Mouse (Mus musculus) ES-Bruce4 (cell line): ENCODE results near the gene Bcl11a.

ENCODE experiments used
- CTCF ChIP-seq: IDR thresholded peaks from one replicate; pipeline ENCODE4 v1.8.1; 2011; ENCODE audit warnings: low read depth, low read length
- EP300 ChIP-seq: IDR thresholded peaks from 2 replicates; pipeline ENCODE4 v1.6.1; 2011; ENCODE audit warnings: low read depth, low read length; ENCODE audit not compliant: insufficient read depth

DNA sequence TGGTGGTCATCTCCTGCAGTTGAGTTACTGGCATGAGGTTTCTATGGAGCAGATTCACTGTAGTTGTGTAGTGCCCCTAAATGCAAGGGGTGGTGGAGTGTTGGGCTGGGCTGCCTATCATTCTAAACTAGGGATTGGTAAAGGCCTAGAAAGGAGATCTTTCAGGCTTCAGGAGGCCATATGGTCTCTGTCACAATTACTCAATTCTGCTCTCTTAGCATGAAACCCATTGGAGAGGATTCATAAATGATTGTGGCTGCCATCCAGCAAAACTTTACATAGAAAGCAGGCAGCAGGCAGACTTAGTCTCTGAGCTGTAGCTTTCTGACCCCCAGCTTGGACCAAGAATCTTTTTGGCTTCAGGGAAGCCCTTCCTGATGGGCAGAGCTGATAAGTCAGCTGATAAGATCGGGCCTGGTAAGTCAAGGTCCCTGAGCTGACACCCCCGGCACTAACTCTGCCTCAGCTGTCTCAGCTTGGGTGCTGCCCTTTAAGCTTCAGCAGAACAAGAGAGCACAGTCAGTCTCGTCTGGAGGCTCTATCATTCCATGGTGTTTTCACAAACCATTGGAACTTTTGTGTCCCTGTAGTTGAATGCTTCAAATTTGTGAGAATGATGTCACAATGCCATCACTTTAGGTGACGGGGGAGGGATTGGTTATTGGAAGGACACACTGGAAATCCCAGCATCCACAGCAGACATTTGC is 143.9 kb downstream of the Bcl11a start:
- TF ChIP-seq CTCF (no peak), EP300 (no peak)
